5 mouse cellular contexts compared by ENCODE assay signal in the genomic region with DNA sequence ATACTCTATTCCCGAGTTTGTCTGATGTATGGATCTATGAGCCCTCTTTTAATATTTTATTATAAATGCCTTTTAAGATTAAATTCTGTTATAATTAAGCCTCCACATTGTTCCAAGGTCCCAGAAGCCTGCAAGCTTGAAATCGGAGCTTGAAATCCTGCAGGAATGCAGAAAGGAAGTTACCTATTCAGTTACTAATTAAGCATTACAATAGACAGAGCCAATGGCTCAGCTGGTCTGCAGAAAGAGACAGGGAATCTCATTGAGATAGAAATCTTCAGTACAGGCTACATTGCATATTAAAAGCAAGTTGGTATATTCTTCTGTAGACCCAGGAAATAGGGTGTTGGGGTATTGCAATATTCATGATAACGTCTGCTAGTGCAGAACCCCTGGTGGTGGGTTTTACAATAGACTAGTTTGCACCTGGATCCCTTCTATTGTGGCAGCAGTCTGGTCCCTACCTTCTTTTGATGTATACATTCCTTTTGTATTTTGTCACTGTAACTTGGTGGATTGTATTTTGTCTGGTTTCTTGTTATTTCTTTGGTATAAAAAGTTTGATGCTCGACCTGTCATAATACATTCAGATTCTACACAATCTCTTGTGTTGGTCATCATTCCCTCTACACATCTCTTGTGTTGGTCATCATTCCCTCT.
DNase-seq lines count a peak whose midpoint lies in the region; TF ChIP-seq lines count a peak whose summit lies in the region.
"Not testable (repeated sequence)": the region's sequence is repeated elsewhere in the genome, so short reads cannot be mapped to it uniquely, and the experiment has no call there.

No protein-coding gene starts in this region.

- TF ChIP-seq EP300 in ES-Bruce4 (IDR thresholded peaks at IDR 0.05; ENCODE audit: insufficient read depth, low read depth, low read length) = not testable (repeated sequence)

- H3K9ac ChIP-seq in ES-Bruce4 (ENCODE audit: low read depth, poor library complexity, severe bottlenecking); ES-E14 (ENCODE audit: insufficient read depth, low read depth, low read length, poor library complexity, severe bottlenecking): not testable (repeated sequence)

- not testable (repeated sequence) for H3K4me3 ChIP-seq in ES-Bruce4 (ENCODE audit: low read depth, low read length); ES-E14 (ENCODE audit: insufficient read depth in 1 of 2, low read depth in 1 of 2, low read length in 2 of 2, poor library complexity in 1 of 2, severe bottlenecking in 1 of 2)

- peaks cover 21% of the 10 kb centered on the region for H3K9me3 ChIP-seq in ES-Bruce4 (replicated peaks; ENCODE audit: control insufficient read depth, insufficient read depth, low read length, poor library complexity, severe bottlenecking)
- H3K9me3 ChIP-seq in ES-E14 (ENCODE audit: control insufficient read depth, insufficient read depth, low read depth, low read length) = not testable (repeated sequence)

- not testable (repeated sequence) for TF ChIP-seq POLR2A in ES-Bruce4 (IDR thresholded peaks at IDR 0.05; ENCODE audit: insufficient read depth, low read length)

- in situ Hi-C loops in ES-E14 (cut with MboI; ENCODE audit: low sequenced_read_pairs in 2 of 2, unreplicated experiment in 2 of 2) = not testable (repeated sequence)

- H3K4me1 ChIP-seq in ES-Bruce4 (ENCODE audit: control insufficient read depth, insufficient read depth, low read length); ES-E14 (ENCODE audit: control insufficient read depth in 2 of 2, insufficient read depth in 2 of 2, low read length in 2 of 2, poor library complexity in 1 of 2): not testable (repeated sequence)

- peak; percentile 65 for DNase-seq in ES-CJ7 (ENCODE audit: low read depth, low spot score)
- peak; percentile 22 for DNase-seq in ES-E14 (ENCODE audit: low read depth, low spot score)
- DNase-seq in R1 (ENCODE audit: low read depth, low spot score) = peak; percentile 92
- DNase-seq in ZHBTc4 (ENCODE audit: low read depth, low spot score) = peak; percentile 69

- H3K27ac ChIP-seq in ES-Bruce4 (ENCODE audit: insufficient read depth, low read length) = peak overlapping the region; percentile 93
- H3K27ac ChIP-seq in ES-E14 (ENCODE audit: insufficient read depth, low read depth, low read length, poor library complexity, severe bottlenecking) = peak overlapping the region; percentile 81; the same call in 1 of the 2 replicates

- not testable (repeated sequence) for TF ChIP-seq CTCF in ES-Bruce4 (IDR thresholded peaks at IDR 0.05; ENCODE audit: low read depth, low read length)

- H3K27me3 ChIP-seq in ES-Bruce4 (ENCODE audit: control insufficient read depth, insufficient read depth, low read length, poor library complexity, severe bottlenecking) = not testable (repeated sequence)

- not testable (repeated sequence) for H3K36me3 ChIP-seq in ES-Bruce4 (ENCODE audit: control insufficient read depth, insufficient read depth, low read length, poor library complexity, severe bottlenecking); ES-E14 (ENCODE audit: control insufficient read depth, insufficient read depth, low read length, poor library complexity, severe bottlenecking)

Comparison
In these comparisons a context has a peak if more than half of its experiments do, and no peak if none do; other contexts are left out.
1. DNase-seq: peak in every context shown above with its lines; median percentile 92 in R1; 69 in ZHBTc4; 65 in ES-CJ7; 22 in ES-E14.